Mouse (Mus musculus) hindbrain, embryonic 12.5 days (tissue): ENCODE data around the gene Slc3a2. TPM values are rescaled to one million over a fixed set of nuclear protein-coding genes. Genes with fewer than 3 reads are reported as not detected.
"Not testable (repeated sequence)": the region's sequence is repeated elsewhere in the genome, so short reads cannot be mapped to it uniquely, and the experiment has no call there.

Experiments
- ATAC-seq: fragments of 200-750 bp; cut with Nextera tagmentation; 2 replicates; pipeline ENCODE4 v1.8.0; 2017; ENCODE audit warnings: moderate TSS enrichment; ENCODE audit not compliant: low FRiP score
- H3K27ac ChIP-seq: fragments of 300-500 bp; sonication (generic); 2 replicates; pipeline ENCODE4 v1.5.1; 2016; ENCODE audit warnings: mild to moderate bottlenecking
- H3K27me3 ChIP-seq: fragments of 300-500 bp; sonication (generic); 2 replicates; pipeline ENCODE4 v1.6.1; 2016; ENCODE audit warnings: mild to moderate bottlenecking
- H3K36me3 ChIP-seq: fragments of 300-500 bp; sonication (generic); 2 replicates; pipeline ENCODE4 v1.6.1; 2016; ENCODE audit warnings: mild to moderate bottlenecking
- H3K4me1 ChIP-seq: fragments of 300-500 bp; sonication (generic); 2 replicates; pipeline ENCODE4 v1.6.1; 2016
- H3K4me2 ChIP-seq: fragments of 300-500 bp; sonication (generic); replicated peaks from 2 replicates; pipeline ENCODE4 v1.6.1; 2016; ENCODE audit warnings: mild to moderate bottlenecking
- H3K4me3 ChIP-seq: fragments of 300-500 bp; sonication (generic); 2 replicates; pipeline ENCODE4 v1.5.1; 2016; ENCODE audit warnings: mild to moderate bottlenecking
- H3K9ac ChIP-seq: fragments of 300-500 bp; sonication (generic); 2 replicates; pipeline ENCODE4 v1.6.1; 2016; ENCODE audit warnings: mild to moderate bottlenecking, moderate library complexity
- H3K9me3 ChIP-seq: fragments of 300-500 bp; sonication (generic); replicated peaks from 2 replicates; pipeline ENCODE4 v1.6.1; 2016; ENCODE audit warnings: mild to moderate bottlenecking
- WGBS: fragments of 180-500 bp; shearing (Covaris S2); methylation state at CpG from one replicate; pipeline ENCODE4 v1.1.7; 2016; 5-methylcytosine and 5-hydroxymethylcytosine counted together
- polyA plus RNA-seq: library from polyadenylated mRNA; unstranded; fragments of >200 nt; fragmentation: Nextera tagmentation; extraction: Ambion mirVana; gene quantifications from 2 replicates; pipeline ENCODE4 v1.2.1, GENCODE M21; 2016

Slc3a2 gene
- polyA plus RNA-seq, 1 experiment from 2014 or later = 126 TPM

- H3K4me2 ChIP-seq = peak overlapping the region; percentile 76
- 55% methylated on average over 4 of the region's 4 CpGs for WGBS
- no peaks in the 10 kb centered on the region for H3K27me3 ChIP-seq
- peaks cover 26% of the 10 kb centered on the region for H3K4me1 ChIP-seq
- H3K4me3 ChIP-seq = peak overlapping the region; percentile 76
- no peak overlapping the region for H3K27ac ChIP-seq
- no peaks in the 10 kb centered on the region for H3K9me3 ChIP-seq
- peaks cover 30% of the 10 kb centered on the region for H3K36me3 ChIP-seq
- no peak for ATAC-seq
- peak overlapping the region; percentile 91 for H3K9ac ChIP-seq
Observed at GRCm38 (mm10) chr19:8725081-8725613, 2.0 kb upstream of the Slc3a2 start.

DNA sequence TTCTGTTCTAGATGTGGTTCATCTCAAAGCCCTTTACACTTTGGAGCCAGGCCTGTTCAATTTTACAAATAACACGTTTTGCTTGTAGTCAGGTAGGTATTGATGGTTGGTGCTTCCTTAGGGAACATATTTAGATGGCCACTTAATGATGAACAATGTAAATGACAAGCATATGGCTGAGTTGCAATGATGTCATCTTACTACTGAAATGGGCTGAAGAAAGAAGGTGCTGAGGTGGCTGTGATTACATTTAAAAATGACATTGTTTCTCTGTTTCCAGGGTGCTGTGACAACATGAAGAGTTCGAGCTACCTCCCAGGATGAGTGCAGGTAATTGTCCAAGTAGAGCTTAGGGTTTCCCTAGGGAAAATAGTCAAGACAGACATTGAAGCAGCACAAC is 1.2 kb upstream of the Slc3a2 start:
- Histone ChIP-seq H3K4me2 (peak overlapping the region; percentile 76), H3K9me3 (no peaks in the 10 kb centered on the region), H3K4me1 (peaks cover 26% of the 10 kb centered on the region), H3K27ac (no peak overlapping the region), H3K9ac (peak overlapping the region; percentile 91), H3K36me3 (peaks cover 30% of the 10 kb centered on the region), H3K4me3 (peak overlapping the region; percentile 76), H3K27me3 (no peaks in the 10 kb centered on the region)
- no peak for ATAC-seq
- 4% methylated on average over 2 of the region's 2 CpGs for WGBS

- Histone ChIP-seq H3K9me3 (no peaks in the 10 kb centered on the region), H3K27me3 (no peaks in the 10 kb centered on the region), H3K4me2 (peak overlapping the region; percentile 76), H3K27ac (peak overlapping the region; percentile 81), H3K9ac (peak overlapping the region; percentile 91), H3K4me1 (peaks cover 26% of the 10 kb centered on the region), H3K36me3 (peaks cover 30% of the 10 kb centered on the region), H3K4me3 (peak overlapping the region; percentile 76)
- no peak for ATAC-seq
- WGBS = under 1% methylated on average over 20 of the region's 20 CpGs
Observed at GRCm38 (mm10) chr19:8723574-8724346, 591 bp upstream of the Slc3a2 start.

DNA sequence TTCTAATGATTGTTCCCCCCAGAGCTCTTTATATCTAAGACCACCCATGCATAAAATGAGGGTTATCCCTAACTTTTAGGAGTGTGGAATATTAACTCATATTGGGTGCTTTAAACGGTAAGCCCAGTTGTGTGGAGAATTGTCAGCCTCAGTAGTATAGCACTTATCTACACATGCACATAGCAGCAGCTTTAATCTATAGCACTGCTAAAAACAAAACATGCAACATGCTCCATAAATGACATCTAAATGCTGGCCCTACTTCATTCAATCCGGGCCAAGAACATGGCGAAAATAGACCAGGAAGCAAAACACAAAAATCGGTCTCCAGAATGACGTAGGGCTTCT is 636 bp downstream of the Slc3a2 start:
- peaks cover 30% of the 10 kb centered on the region for H3K36me3 ChIP-seq
- no peaks in the 10 kb centered on the region for H3K9me3 ChIP-seq
- peak overlapping the region; percentile 91 for H3K9ac ChIP-seq
- peaks cover 26% of the 10 kb centered on the region for H3K4me1 ChIP-seq
- H3K4me2 ChIP-seq = peak overlapping the region; percentile 67
- H3K27ac ChIP-seq = peak overlapping the region; percentile 95
- peak overlapping the region; percentile 76 for H3K4me3 ChIP-seq
- WGBS = 0% methylated on average over 5 of the region's 5 CpGs
- no peaks in the 10 kb centered on the region for H3K27me3 ChIP-seq
- no peak for ATAC-seq

- peak overlapping the region; percentile 76 for H3K4me3 ChIP-seq
- no peaks in the 10 kb centered on the region for H3K9me3 ChIP-seq
- no peaks in the 10 kb centered on the region for H3K27me3 ChIP-seq
- 71% methylated on average over 4 of the region's 4 CpGs for WGBS
- peak overlapping the region; percentile 91 for H3K9ac ChIP-seq
- H3K27ac ChIP-seq = peak overlapping the region; percentile 95
- peaks cover 26% of the 10 kb centered on the region for H3K4me1 ChIP-seq
- peaks cover 28% of the 10 kb centered on the region for H3K36me3 ChIP-seq
- ATAC-seq = no peak
- H3K4me2 ChIP-seq = peak overlapping the region; percentile 67
Observed at GRCm38 (mm10) chr19:8722021-8722420, 1.1 kb downstream of the Slc3a2 start.

GRCm38 (mm10) chr19:8721378-8721777 is 1.8 kb downstream of the Slc3a2 start:
- Histone ChIP-seq H3K4me1 (peaks cover 26% of the 10 kb centered on the region), H3K9ac (no peak overlapping the region), H3K9me3 (no peaks in the 10 kb centered on the region), H3K27ac (no peak overlapping the region), H3K36me3 (peaks cover 22% of the 10 kb centered on the region), H3K4me3 (no peak overlapping the region), H3K27me3 (no peaks in the 10 kb centered on the region), H3K4me2 (peak overlapping the region; percentile 67; the same call in 1 of the 2 replicates)
- 83% methylated on average over 1 of the region's 1 CpGs for WGBS
- no peak for ATAC-seq

DNA sequence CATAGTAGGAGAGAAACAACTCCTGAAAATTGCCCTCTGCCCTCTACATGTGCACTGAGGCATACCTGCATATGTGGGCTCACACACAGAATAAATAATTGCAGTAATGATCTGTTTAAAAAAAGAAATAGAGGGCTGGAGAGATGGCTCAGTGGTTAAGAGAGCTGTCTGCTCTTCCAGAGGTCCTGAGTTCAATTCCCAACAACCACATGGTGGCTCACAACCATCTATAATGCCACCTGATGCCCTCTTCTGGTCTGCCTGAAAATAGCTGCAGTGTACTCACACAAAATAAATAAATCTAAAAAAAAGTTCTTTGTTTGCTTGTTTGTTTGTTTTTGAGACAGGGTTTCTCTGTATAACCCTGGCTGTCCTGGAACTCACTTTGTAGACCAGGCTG is 4.1 kb downstream of the Slc3a2 start:
- H3K9ac ChIP-seq, H3K4me3 ChIP-seq, H3K27me3 ChIP-seq, H3K9me3 ChIP-seq, ATAC-seq, H3K27ac ChIP-seq, H3K36me3 ChIP-seq, H3K4me2 ChIP-seq: not testable (repeated sequence)
- H3K4me1 ChIP-seq = peaks cover 15% of the 10 kb centered on the region

- Histone ChIP-seq H3K9ac (no peak overlapping the region), H3K9me3 (no peaks in the 10 kb centered on the region), H3K27ac (no peak overlapping the region), H3K4me3 (no peak overlapping the region), H3K4me2 (no peak overlapping the region), H3K36me3 (no peaks in the 10 kb centered on the region), H3K4me1 (peaks cover 17% of the 10 kb centered on the region), H3K27me3 (no peaks in the 10 kb centered on the region)
- ATAC-seq = no peak
- 70% methylated on average over 3 of the region's 3 CpGs for WGBS
Observed at GRCm38 (mm10) chr19:8718357-8718756, 4.8 kb downstream of the Slc3a2 start.

DNA sequence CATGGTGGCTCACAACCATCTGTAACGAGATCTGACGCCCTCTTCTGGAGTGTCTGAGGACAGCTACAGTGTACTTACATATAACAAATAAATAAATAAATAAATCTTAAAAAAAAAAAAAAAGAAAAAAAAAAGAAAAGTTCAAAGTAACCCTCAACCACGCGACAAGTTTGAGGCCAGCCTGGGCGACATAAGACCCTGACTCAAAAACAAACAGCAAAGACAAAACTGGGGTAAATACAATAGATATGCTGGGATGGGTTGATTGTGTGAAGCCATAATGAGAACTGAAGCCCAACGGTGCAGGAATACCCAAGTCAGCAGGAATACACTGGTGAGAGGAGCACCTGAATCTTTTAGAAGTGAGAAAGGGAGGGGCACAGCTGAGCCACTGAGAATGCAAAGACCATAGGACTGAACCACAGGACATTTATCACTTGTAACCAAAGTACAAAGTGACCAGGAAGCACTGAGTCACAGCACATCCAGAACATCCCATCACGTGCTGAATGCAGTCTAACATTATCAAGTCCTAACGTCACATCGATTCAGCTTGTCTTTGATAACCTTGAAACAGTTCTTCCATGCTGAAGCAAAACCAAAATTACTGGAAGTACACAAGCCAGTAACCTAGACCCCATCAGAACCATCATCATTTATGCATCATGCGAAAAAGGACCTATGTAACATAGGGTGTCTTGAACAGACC is 6.2 kb downstream of the Slc3a2 start:
- Histone ChIP-seq H3K9me3 (no peaks in the 10 kb centered on the region), H3K9ac (no peak overlapping the region), H3K36me3 (no peaks in the 10 kb centered on the region), H3K4me1 (peaks cover 18% of the 10 kb centered on the region), H3K27me3 (no peaks in the 10 kb centered on the region), H3K27ac (no peak overlapping the region), H3K4me2 (no peak overlapping the region), H3K4me3 (no peak overlapping the region)
- ATAC-seq = no peak
- 72% methylated on average over 8 of the region's 10 CpGs for WGBS

DNA sequence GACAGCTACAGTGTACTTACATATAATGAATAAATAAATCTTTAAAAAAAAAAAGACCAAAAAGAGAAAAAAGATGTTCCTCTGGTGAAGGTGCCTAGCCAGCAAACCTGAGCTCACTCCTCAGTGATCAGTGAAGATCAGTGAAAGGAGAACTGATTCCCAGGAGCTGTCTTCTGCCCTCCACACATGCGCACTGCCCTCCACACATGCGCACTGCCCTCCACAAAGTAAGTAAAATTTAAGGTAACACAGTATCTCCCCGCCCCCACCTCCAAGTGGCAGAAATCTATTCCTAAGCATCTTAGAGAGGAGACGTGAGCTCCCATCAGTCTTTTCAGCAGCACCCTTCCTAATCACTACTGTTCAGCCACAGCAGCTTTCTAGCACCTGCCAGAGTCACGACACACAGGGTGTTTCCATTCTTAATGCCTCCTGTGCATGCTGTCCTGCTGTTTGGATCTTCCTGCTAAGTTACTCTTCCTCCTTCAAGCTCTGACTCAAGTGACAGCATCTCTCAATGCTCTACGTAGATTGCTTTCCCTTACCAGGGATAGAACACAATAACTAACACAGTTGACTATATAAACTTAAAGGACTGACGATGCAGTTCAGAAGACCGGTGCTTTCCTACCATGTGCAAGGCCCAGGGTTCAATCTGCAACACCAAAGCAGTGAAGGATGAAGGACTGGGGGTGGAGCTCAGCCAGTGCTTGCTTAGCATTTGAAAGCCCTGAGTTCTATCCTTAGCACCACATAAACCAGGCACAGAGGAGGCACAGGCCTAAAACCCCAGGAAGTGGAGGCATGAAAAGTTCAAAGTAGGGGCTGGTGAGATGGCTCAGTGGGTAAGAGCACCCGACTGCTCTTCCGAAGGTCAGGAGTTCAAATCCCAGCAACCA is 7.1 kb downstream of the Slc3a2 start:
- WGBS = 68% methylated on average over 10 of the region's 10 CpGs
- Histone ChIP-seq H3K27me3 (no peaks in the 10 kb centered on the region), H3K27ac (no peak overlapping the region), H3K4me2 (no peak overlapping the region), H3K4me3 (no peak overlapping the region), H3K9ac (no peak overlapping the region), H3K36me3 (0 out of 2 replicates have a peak, but pooled peaks cover under 1% of the 10 kb centered on the region), H3K4me1 (peaks cover 20% of the 10 kb centered on the region), H3K9me3 (no peaks in the 10 kb centered on the region)
- no peak for ATAC-seq

GRCm38 (mm10) chr19:8714653-8715481 is 8.3 kb downstream of the Slc3a2 start:
- Histone ChIP-seq H3K9me3 (no peaks in the 10 kb centered on the region), H3K9ac (no peak overlapping the region), H3K4me3 (no peak overlapping the region), H3K36me3 (peaks cover 13% of the 10 kb centered on the region), H3K27me3 (no peaks in the 10 kb centered on the region), H3K4me1 (peaks cover 30% of the 10 kb centered on the region), H3K27ac (no peak overlapping the region), H3K4me2 (no peak overlapping the region)
- WGBS = 76% methylated on average over 10 of the region's 10 CpGs
- no peak for ATAC-seq
